Mouse (Mus musculus) lung, adult 2 months (tissue): ENCODE measurements around the gene Trpm5. TPM values are rescaled to one million over a fixed set of nuclear protein-coding genes. Genes with fewer than 3 reads are reported as not detected.

Experiments
- DNase-seq: peaks from one replicate; pipeline ENCODE4 v3.0.0; 2022
- H3K4me1 ChIP-seq: fragments of 200-500 bp; 2 replicates; pipeline ENCODE4 v1.6.1; 2011; ENCODE audit warnings: low read length; ENCODE audit not compliant: control insufficient read depth, insufficient read depth
- H3K4me3 ChIP-seq: fragments of 200-500 bp; replicated peaks from 2 replicates; pipeline ENCODE3; 2011; ENCODE audit warnings: low read depth, mild to moderate bottlenecking, control low read depth, low read length; ENCODE audit errors: extremely low read depth
- CTCF ChIP-seq: fragments of 200-500 bp; IDR thresholded peaks from 2 replicates; pipeline ENCODE4 v1.5.1; 2011; ENCODE audit warnings: mild to moderate bottlenecking, low read length, control low read depth; ENCODE audit not compliant: insufficient read depth
- POLR2A ChIP-seq: fragments of 200-500 bp; IDR thresholded peaks from 2 replicates; pipeline ENCODE4 v1.6.1; 2011; ENCODE audit warnings: low read depth, mild to moderate bottlenecking, control low read depth, low read length, borderline replicate concordance; ENCODE audit errors: extremely low read depth
- WGBS: fragments of 180-500 bp; shearing (Covaris S2); methylation state at CpG from one replicate; pipeline ENCODE4 v1.1.7; 2018; 5-methylcytosine and 5-hydroxymethylcytosine counted together
- polyA plus RNA-seq: library from polyadenylated mRNA; depleted of rRNA; stranded (reverse); fragments of >200 nt; gene quantifications from 2 replicates; pipeline ENCODE4 v1.2.3, GENCODE M21; 2012

The Trpm5 gene
- polyA plus RNA-seq, 1 experiment: 0.62 TPM

DNA sequence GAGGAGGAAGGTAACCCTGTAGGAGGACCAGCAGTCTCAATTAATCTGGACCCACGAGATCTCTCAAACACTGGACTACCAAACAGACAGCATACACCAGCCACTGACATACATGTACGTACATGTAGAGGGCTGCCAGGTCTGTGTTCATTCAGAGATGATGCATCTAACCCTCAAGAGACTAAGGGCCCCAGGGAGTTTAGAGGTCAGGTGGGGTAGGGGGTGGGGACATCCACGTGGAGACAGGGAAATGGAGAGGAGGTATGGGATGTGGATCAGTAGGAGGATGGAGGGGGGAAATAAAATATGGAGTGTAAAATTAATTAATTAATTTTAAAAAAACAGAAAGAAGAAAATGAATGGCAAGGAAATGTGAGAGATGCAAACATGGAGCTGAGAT lies 57.7 kb downstream of the Trpm5 start:
- Histone ChIP-seq H3K4me3 (no peak overlapping the region), H3K4me1 (peaks cover 7% of the 10 kb centered on the region)
- no peak for TF ChIP-seq POLR2A
- TF ChIP-seq CTCF: no peak
- 89% methylated on average over 3 of the region's 3 CpGs for WGBS
- DNase-seq: no peak

DNA sequence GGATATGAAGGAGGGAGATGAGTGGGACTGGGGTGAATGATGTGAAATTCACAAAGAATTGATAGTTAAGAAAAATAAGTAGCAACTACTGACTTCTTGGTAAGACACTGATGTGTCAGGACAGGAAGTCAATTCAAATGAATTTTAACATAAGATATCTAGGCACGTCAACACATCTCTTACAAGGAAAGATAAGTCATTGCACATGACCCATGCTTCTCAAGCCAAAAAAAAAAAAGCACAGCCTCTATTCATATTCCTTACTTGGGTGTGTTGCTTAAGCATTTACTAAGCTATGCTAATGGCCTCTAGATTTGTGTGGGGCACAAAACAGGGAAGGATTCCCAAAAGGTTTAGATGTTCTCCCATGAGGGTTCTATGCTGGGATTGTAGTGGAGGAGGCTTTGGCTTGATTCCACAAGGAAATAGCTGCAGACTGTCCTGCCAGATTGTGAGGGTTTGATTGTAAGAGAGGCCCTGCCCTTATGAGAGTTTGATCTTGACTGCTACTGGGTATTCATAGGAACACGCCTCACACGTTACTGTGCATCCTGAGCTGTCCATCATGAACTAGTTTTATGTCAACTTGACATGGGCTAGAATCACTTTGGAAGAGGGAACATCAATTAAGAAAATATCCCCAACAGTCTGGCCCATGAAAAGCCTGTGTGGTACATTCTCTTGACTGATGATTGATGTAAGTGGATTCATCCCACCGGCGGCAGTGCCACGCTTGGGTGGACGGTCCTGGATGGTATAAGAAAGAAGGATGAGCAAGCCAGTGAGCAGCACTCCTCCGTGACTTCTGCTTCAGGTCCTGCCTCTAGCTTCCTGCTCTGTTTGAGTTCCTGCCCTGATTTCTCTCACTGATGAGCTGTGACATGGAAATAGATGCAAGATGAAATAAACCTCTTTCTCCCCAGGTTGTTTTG lies 59.7 kb downstream of the Trpm5 start:
- no peak overlapping the region for H3K4me3 ChIP-seq
- TF ChIP-seq CTCF: no peak
- TF ChIP-seq POLR2A: no peak
- no peaks in the 10 kb centered on the region; the same call in 1 of the 2 replicates for H3K4me1 ChIP-seq
- no peak for DNase-seq
- 75% methylated on average over 8 of the region's 8 CpGs for WGBS

DNA sequence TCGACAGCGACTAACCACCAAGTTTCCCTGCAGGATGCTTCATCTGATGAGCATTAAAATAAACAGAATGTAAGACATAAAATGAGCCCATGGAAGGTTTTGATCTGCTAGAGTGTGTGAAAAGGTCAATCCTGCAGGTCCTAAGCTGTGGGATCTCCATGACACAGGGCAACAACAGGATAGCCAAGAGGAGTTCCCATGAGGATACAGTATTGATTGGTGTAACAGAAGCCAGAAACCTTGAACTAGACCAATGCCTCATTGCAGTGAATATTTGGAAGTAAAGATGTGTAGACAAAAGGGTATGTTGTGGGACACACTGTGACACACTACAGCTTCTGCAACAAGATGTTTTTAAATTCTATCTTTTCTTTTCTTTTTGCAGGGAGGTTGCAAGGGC lies 60.3 kb downstream of the Trpm5 start:
- TF ChIP-seq CTCF (no peak), POLR2A (no peak)
- H3K4me3 ChIP-seq: no peak overlapping the region
- no peak for DNase-seq
- whole genome bisulfite sequencing: 96% methylated on average over 2 of the region's 2 CpGs
- no peaks in the 10 kb centered on the region; the same call in 1 of the 2 replicates for H3K4me1 ChIP-seq

DNA sequence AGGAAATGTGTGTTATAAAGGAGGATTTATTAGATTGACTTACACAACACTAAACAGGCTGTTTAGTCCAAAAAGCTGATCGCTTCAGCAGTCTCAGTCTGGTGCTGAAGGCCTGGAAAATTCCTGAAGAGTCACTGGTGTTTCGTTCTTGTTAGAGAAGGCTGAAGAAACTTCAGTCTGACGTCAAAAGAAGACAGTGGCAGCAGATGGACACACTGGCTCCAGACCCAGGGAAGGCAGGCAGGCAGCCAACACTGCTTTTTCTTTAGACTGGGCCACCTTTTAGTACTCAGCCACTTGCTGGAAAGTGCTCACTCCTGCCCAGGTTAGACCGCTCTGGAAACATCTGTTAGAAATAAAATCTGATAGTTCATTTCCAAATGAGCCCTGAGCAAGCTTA lies 60.9 kb downstream of the Trpm5 start:
- WGBS: 74% methylated on average over 4 of the region's 4 CpGs
- DNase-seq: no peak
- no peaks in the 10 kb centered on the region; the same call in 1 of the 2 replicates for H3K4me1 ChIP-seq
- TF ChIP-seq POLR2A: no peak
- TF ChIP-seq CTCF: no peak
- H3K4me3 ChIP-seq: no peak overlapping the region

DNA sequence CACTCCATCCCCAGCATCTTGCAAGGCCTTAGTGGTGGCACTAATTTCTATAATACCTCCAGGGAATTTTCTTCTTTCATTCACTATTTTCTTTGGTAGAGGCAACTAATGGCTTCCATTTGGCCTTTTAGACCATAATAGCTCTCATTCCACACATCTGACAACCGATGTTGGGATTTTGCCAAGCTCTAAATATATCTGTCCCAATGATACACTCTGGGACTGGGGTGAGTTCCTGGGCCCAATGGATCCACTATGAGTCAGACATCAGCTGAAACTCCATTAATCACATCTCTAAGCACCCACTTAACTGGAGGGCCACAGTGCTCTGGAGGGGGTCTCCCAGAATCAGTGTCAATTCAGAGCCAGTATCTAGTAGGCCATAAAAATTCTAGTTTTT lies 62.6 kb downstream of the Trpm5 start:
- DNase-seq: no peak
- TF ChIP-seq POLR2A (no peak), CTCF (no peak)
- 59% methylated on average over 1 of the region's 1 CpGs for WGBS
- Histone ChIP-seq H3K4me3 (no peak overlapping the region), H3K4me1 (no peaks in the 10 kb centered on the region; the same call in 1 of the 2 replicates)

DNA sequence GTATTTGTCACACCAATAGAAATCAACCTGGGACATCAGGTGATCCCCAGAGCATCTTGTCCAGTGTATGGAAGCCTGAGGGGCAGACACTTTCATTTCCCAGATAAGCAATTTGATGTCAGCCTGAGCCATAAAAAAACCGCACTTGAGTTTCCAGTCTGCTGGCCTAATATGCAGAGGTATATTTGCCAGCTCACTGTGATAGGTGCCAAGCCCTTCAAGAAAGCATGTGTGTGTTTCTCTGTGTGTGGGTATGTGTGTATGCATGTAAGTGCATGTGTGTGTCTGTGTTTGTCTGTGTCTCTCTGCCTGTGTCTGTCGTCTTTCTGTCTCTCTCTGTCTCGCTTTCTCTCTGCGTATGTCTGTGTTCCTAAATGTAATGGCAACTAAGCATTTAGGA lies 67.2 kb downstream of the Trpm5 start:
- no peak for DNase-seq
- TF ChIP-seq CTCF: no peak
- TF ChIP-seq POLR2A: no peak
- WGBS: 89% methylated on average over 4 of the region's 4 CpGs

DNA sequence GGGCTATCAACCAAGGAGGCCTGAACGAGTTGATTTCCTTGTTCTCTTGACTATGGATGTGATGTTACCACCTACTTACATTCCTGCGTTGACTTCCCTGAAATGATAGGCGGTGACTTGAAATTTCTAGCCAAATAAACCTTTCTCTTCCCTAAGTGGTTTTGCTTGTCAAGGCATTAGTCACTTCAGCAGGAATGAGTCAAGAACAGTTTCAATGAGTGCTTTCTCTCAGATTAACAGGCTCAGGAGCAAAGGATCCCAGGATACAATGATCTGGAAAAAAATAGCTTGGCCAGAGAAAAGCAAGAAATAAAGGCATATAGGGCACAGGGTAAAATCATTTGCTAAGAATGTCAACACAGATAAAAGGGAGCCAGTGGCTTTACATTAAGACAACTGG lies 68.9 kb downstream of the Trpm5 start:
- DNase-seq: no peak
- 69% methylated on average over 3 of the region's 3 CpGs for WGBS
- Histone ChIP-seq H3K4me1 (no peaks in the 10 kb centered on the region), H3K4me3 (no peak overlapping the region)
- TF ChIP-seq CTCF: no peak
- no peak for TF ChIP-seq POLR2A

More for the DNA sequence above, 67.2 kb downstream of the Trpm5 start:
- Histone ChIP-seq H3K4me3 (no peak overlapping the region), H3K4me1 (no peaks in the 10 kb centered on the region; the same call in 1 of the 2 replicates)

DNA sequence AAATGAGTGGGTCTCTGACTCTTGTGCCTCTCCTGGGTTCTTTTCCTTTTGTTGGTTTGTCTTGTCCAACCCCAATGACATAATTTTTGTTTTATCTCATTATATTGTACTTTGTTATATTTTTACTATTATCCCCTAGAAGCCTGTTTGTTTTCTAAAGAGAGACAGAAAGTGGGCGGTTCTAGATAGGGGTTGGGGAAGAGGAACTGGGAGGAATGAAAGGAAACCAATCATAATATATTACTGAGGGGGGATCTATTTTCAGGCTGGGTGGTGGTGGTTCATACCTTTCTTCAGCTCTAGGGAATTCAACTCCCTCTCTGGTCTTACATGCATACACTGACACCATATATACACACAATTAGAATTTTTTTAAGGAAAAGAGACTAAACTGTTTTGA lies 70.1 kb downstream of the Trpm5 start:
- no peak overlapping the region for H3K4me3 ChIP-seq
- no peak for DNase-seq
- WGBS: 97% methylated on average over 1 of the region's 1 CpGs
- TF ChIP-seq CTCF: no peak
- no peak for TF ChIP-seq POLR2A
- no peaks in the 10 kb centered on the region for H3K4me1 ChIP-seq

DNA sequence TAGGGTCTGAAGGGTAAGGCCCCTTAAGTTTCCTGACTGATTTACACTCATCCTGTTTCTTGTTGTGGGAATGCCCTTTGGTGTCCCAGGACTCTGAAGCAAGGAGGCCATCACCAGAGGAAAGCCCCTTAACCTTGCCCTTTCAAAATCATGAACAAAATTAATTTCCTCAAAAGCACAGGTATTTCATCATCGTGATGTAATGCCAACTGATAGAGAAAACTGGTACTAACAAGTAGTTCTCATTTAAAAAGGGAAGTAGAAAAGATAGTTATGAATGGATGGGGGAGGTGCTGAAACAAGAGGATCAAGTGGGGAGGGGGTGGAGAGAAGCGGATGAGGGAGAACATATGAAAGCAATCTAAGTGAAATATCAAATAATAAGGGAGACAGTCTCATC lies 70.9 kb downstream of the Trpm5 start:
- TF ChIP-seq POLR2A (no peak), CTCF (no peak)
- DNase-seq: no peak
- no peaks in the 10 kb centered on the region for H3K4me1 ChIP-seq
- 88% methylated on average over 2 of the region's 2 CpGs for WGBS
- H3K4me3 ChIP-seq: no peak overlapping the region
